Mouse (Mus musculus): ENCODE results near the gene Epm2a. TPM values are rescaled to one million over a fixed set of nuclear protein-coding genes. Genes with fewer than 3 reads are reported as not detected.
A peak's percentile ranks its signal among the peaks of the same experiment; 100 is the strongest.
"Not testable (repeated sequence)": the region's sequence is repeated elsewhere in the genome, so short reads cannot be mapped to it uniquely, and the experiment has no call there.

The Epm2a gene
- total RNA-seq (2021) = 10 to 100 TPM; 25.4 to 26.7 TPM
- long read RNA-seq, experiment 1, partial matches to known transcripts = 0 of 2 reads
- long read RNA-seq, experiment 1, other reads (novel, unspliced or antisense) = 2 of 2 reads
- long read RNA-seq, experiment 2, partial matches to known transcripts = 0 of 4 reads
- long read RNA-seq, experiment 2, other reads (novel, unspliced or antisense) = 4 of 4 reads

GRCm38 (mm10) chr10:11343205-11344141, at the start of gene Epm2a:
TSS of gene Epm2a (plus strand) at chr10:11343404.
- DNase-seq (ENCODE audit: low spot score in 2 of 2) = peak; percentile 75 to 88

- DNase-seq (ENCODE audit: low spot score in 2 of 2) = no peak
These were observed 44.8 kb upstream of the Epm2a start for GRCm38 (mm10) chr10:11298418-11298817.

- DNase-seq (ENCODE audit: low spot score in 2 of 2) = no peak
These were observed 37.7 kb upstream of the Epm2a start for GRCm38 (mm10) chr10:11305365-11306053.

GRCm38 (mm10) chr10:11306054-11306367, 37.2 kb upstream of the Epm2a start:
- DNase-seq (ENCODE audit: low spot score in 2 of 2) = peak in 1 of 2 experiments; percentile 36

- no peak for DNase-seq (ENCODE audit: low spot score in 2 of 2)
These were observed 33.3 kb upstream of the Epm2a start for GRCm38 (mm10) chr10:11309866-11310265.

- no peak for DNase-seq (ENCODE audit: low spot score in 2 of 2)
These were observed 32.7 kb upstream of the Epm2a start for GRCm38 (mm10) chr10:11310481-11310880.

- DNase-seq (ENCODE audit: low spot score in 2 of 2) = not testable (repeated sequence)
These were observed 25.2 kb upstream of the Epm2a start for GRCm38 (mm10) chr10:11317856-11318454.

- no peak for DNase-seq (ENCODE audit: low spot score in 2 of 2)
These were observed 23.7 kb upstream of the Epm2a start for GRCm38 (mm10) chr10:11319446-11319970.

- DNase-seq (ENCODE audit: low spot score in 2 of 2) = no peak
These were observed 20.9 kb upstream of the Epm2a start for GRCm38 (mm10) chr10:11322316-11322715.

GRCm38 (mm10) chr10:11323202-11323898, 19.9 kb upstream of the Epm2a start:
- DNase-seq (ENCODE audit: low spot score in 2 of 2) = no peak

GRCm38 (mm10) chr10:11326526-11326925, 16.7 kb upstream of the Epm2a start:
- no peak for DNase-seq (ENCODE audit: low spot score in 2 of 2)

GRCm38 (mm10) chr10:11344536-11345468, 1.6 kb downstream of the Epm2a start:
- no peak for DNase-seq (ENCODE audit: low spot score in 2 of 2)

GRCm38 (mm10) chr10:11350243-11350974, 7.2 kb downstream of the Epm2a start:
- not testable (repeated sequence) for DNase-seq (ENCODE audit: low spot score in 2 of 2)

GRCm38 (mm10) chr10:11354609-11355008, 11.4 kb downstream of the Epm2a start:
- DNase-seq (ENCODE audit: low spot score in 2 of 2) = no peak

- DNase-seq (ENCODE audit: low spot score in 2 of 2) = no peak
These were observed 18.9 kb downstream of the Epm2a start for GRCm38 (mm10) chr10:11361985-11362692.

- no peak for DNase-seq (ENCODE audit: low spot score in 2 of 2)
These were observed 19.8 kb downstream of the Epm2a start for GRCm38 (mm10) chr10:11362896-11363487.

- DNase-seq (ENCODE audit: low spot score in 2 of 2) = no peak
These were observed 38.1 kb downstream of the Epm2a start for GRCm38 (mm10) chr10:11381302-11381701.

GRCm38 (mm10) chr10:11410926-11411325, 67.7 kb downstream of the Epm2a start:
- DNase-seq (ENCODE audit: low spot score in 2 of 2) = no peak

All from gastrocnemius, postnatal 4 days (tissue).